Mouse (Mus musculus): ENCODE results near the gene Tmem25. TPM values are rescaled to one million over a fixed set of nuclear protein-coding genes. Genes with fewer than 3 reads are reported as not detected.
"Not testable (repeated sequence)": the region's sequence is repeated elsewhere in the genome, so short reads cannot be mapped to it uniquely, and the experiment has no call there.

Gene Tmem25
- total and polyA plus RNA-seq, 2 experiments from 2014 or later: 12.8 to 14.9 TPM

- under 1% methylated on average over 41 of the region's 41 CpGs for WGBS
- H3K9ac ChIP-seq: peak overlapping the region; percentile 90
Measured at GRCm38 (mm10) chr9:44772750-44773651, 26.1 kb downstream of the Tmem25 start.

GRCm38 (mm10) chr9:44772392-44772749, 26.7 kb downstream of the Tmem25 start:
- no peak overlapping the region for H3K4me2 ChIP-seq (ENCODE audit: low read depth)
- no peak for TF ChIP-seq CTCF (IDR thresholded peaks at IDR 0.05; ENCODE audit: low read depth)
- no peak for DNase-seq
- peak overlapping the region; percentile 59 for H3K27ac ChIP-seq (ENCODE audit: low read depth, low read length)
- H3K4me1 ChIP-seq (ENCODE audit: insufficient read depth): peaks cover 4% of the 10 kb centered on the region; the same call in 1 of the 2 replicates
- ATAC-seq: no peak
- H3K4me3 ChIP-seq (ENCODE audit: low read depth, low read length): 0 out of 2 replicates have a peak overlapping the region, but pooled peaks have one; percentile 94
- H3K36me3 ChIP-seq (ENCODE audit: insufficient read depth): peaks cover 9% of the 10 kb centered on the region; the same call in 1 of the 2 replicates
- H3K27me3 ChIP-seq (ENCODE audit: insufficient read depth, low read length): no peaks in the 10 kb centered on the region
- no peaks in the 10 kb centered on the region for H3K9me3 ChIP-seq (ENCODE audit: low read length)
- no peak overlapping the region for H3K9ac ChIP-seq
- WGBS: 28% methylated on average over 5 of the region's 5 CpGs

More at GRCm38 (mm10) chr9:44772750-44773651, 26.1 kb downstream of the Tmem25 start:
- TF ChIP-seq CTCF (IDR thresholded peaks at IDR 0.05; ENCODE audit: low read depth): peak; percentile 90
- H3K27ac ChIP-seq (ENCODE audit: low read depth, low read length): peak overlapping the region; percentile 89
- DNase-seq (peak; percentile 97), ATAC-seq (peak; percentile 100)
- H3K27me3 ChIP-seq (ENCODE audit: insufficient read depth, low read length): no peaks in the 10 kb centered on the region
- H3K36me3 ChIP-seq (ENCODE audit: insufficient read depth): peaks cover 9% of the 10 kb centered on the region; the same call in 1 of the 2 replicates
- peak overlapping the region; percentile 94 for H3K4me3 ChIP-seq (ENCODE audit: low read depth, low read length)
- H3K4me1 ChIP-seq (ENCODE audit: insufficient read depth): peaks cover 4% of the 10 kb centered on the region; the same call in 1 of the 2 replicates
- H3K9me3 ChIP-seq (ENCODE audit: low read length): no peaks in the 10 kb centered on the region
- peak overlapping the region; percentile 86 for H3K4me2 ChIP-seq (ENCODE audit: low read depth)

DNA sequence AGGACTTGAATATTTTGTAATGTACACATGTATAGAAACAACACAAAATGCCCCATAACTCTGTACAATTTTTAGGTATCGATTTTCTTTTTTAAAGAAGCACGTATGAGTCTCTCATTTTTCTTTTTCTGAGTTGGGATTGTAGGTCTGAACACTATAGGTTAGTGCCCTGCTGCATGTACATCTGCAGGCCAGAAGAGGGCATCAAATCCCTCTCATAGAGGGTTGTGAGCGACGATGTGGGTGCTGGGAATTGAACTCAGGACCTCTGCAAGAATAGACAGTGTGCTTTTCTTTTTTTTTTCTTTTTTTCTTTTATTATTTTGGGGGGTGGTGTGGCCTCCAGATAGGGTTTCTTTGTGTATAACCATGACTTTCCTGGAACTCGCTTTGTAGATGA, 27.7 kb downstream of the Tmem25 start:
- Histone ChIP-seq H3K4me3 (ENCODE audit: low read depth, low read length) (no peak overlapping the region), H3K4me2 (ENCODE audit: low read depth) (no peak overlapping the region), H3K36me3 (ENCODE audit: insufficient read depth) (peaks cover 9% of the 10 kb centered on the region; the same call in 1 of the 2 replicates), H3K9me3 (ENCODE audit: low read length) (no peaks in the 10 kb centered on the region), H3K9ac (no peak overlapping the region), H3K27me3 (ENCODE audit: insufficient read depth, low read length) (no peaks in the 10 kb centered on the region), H3K4me1 (ENCODE audit: insufficient read depth) (peaks cover 8% of the 10 kb centered on the region; the same call in 1 of the 2 replicates), H3K27ac (ENCODE audit: low read depth, low read length) (no peak overlapping the region)
- ATAC-seq (no peak), DNase-seq (no peak)
- TF ChIP-seq CTCF (IDR thresholded peaks at IDR 0.05; ENCODE audit: low read depth): no peak
- WGBS: 88% methylated on average over 5 of the region's 5 CpGs

GRCm38 (mm10) chr9:44768029-44768394, 31.1 kb downstream of the Tmem25 start:
- Histone ChIP-seq H3K4me2 (ENCODE audit: low read depth) (peak overlapping the region; percentile 46), H3K4me3 (ENCODE audit: low read depth, low read length) (peak overlapping the region; percentile 94), H3K4me1 (ENCODE audit: insufficient read depth) (peaks cover 12% of the 10 kb centered on the region; the same call in 1 of the 2 replicates)
- H3K9ac ChIP-seq; H3K27me3 ChIP-seq (ENCODE audit: insufficient read depth, low read length); ATAC-seq; H3K9me3 ChIP-seq (ENCODE audit: low read length); H3K27ac ChIP-seq (ENCODE audit: low read depth, low read length); H3K36me3 ChIP-seq (ENCODE audit: insufficient read depth): not testable (repeated sequence)
- WGBS: 47% methylated on average over 7 of the region's 9 CpGs
- DNase-seq: peak; percentile 24

DNA sequence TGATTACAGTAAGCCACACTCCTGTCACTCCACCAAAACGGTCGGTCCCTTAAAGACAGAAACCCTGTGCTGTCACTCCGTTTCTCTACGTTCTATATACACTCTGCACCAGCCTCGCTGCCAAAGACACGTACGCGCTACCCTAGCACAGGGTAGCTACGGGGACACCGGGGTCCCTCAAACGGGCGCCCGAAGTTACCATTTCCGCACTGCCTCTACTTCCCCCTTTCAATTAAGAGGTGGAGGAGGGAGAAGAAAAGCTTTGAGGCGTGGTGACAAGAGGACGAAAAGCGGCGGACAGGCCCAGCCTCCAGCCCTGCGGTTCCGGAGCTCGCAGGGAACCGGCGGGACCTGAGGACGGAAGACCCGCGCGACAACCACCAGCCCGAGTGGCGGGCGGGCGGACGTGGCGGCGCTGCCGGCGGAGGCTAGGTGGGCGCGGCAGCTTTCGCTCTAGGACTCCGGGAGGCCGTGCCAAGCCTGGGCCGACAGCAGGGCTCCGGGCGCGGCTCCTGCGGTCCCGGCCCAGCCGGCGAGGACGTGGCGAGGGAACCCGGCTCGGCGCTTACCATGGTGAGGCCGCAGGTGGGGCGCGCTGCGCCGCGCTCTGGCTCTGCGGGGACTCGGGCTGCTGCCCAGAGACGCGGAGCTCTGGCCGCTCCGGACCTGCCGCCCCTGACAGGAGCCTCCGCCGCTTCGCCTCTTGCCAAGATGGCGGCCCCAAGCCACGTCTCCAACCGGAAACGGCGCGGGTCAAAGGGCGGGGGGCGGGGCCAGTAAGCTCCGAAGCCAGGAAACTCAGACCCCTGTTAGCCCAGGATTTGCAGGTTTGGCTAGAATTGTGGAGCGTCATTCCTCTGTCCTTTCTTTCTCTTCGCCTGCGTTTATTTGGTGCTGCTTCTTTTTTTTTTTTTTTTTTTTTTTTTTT, 31.7 kb downstream of the Tmem25 start, which contains the start of the genes Arcn1 and Ift46:
TSS of gene Arcn1 (minus strand) at position 745 of the 928 bp plus-strand sequence.
TSS of gene Ift46 (plus strand) at position 808 of the 928 bp plus-strand sequence.
- peak; percentile 4; the same call in 1 of the 2 replicates for TF ChIP-seq CTCF (IDR thresholded peaks at IDR 0.05; ENCODE audit: low read depth)
- Histone ChIP-seq H3K27ac (ENCODE audit: low read depth, low read length) (peak within 1 kb of the TSS; percentile 94), H3K36me3 (ENCODE audit: insufficient read depth) (no peaks in the 10 kb centered on the region), H3K4me2 (ENCODE audit: low read depth) (peak within 1 kb of the TSS; percentile 46), H3K9ac (peak within 1 kb of the TSS; percentile 92), H3K4me1 (ENCODE audit: insufficient read depth) (peaks cover 12% of the 10 kb centered on the region; the same call in 1 of the 2 replicates), H3K4me3 (ENCODE audit: low read depth, low read length) (peak within 1 kb of the TSS; percentile 94), H3K9me3 (ENCODE audit: low read length) (no peaks in the 10 kb centered on the region), H3K27me3 (ENCODE audit: insufficient read depth, low read length) (no peaks in the 10 kb centered on the region)
- WGBS: under 1% methylated on average over 82 of the region's 82 CpGs
- peak; percentile 94 for DNase-seq
- peak; percentile 93 for ATAC-seq

DNA sequence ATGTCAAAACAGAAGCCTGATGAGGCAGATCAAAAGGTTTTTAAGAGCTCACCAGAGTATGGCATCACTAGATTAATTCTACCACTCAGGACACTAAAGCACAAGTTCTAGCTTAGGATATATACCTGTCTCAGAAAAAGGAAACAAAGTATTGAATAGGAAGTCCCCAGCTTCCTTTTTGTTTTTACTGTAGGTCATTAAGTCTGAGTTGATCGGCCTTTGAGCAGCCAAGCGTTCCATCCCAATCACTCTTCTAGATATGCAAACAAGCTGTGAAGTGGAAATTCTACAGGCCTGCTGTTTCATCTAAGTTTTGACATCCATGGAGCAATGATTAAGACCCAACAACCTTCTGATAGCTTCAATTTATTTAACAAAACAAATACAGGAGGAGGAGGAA, 38.2 kb downstream of the Tmem25 start:
- H3K27me3 ChIP-seq (ENCODE audit: insufficient read depth, low read length): no peaks in the 10 kb centered on the region
- ATAC-seq (no peak), DNase-seq (no peak)
- no peak for TF ChIP-seq CTCF (IDR thresholded peaks at IDR 0.05; ENCODE audit: low read depth)
- H3K4me3 ChIP-seq (ENCODE audit: low read depth, low read length): no peak overlapping the region
- H3K4me1 ChIP-seq (ENCODE audit: insufficient read depth): peaks cover 4% of the 10 kb centered on the region; the same call in 1 of the 2 replicates
- no peak overlapping the region for H3K27ac ChIP-seq (ENCODE audit: low read depth, low read length)
- H3K9me3 ChIP-seq (ENCODE audit: low read length): no peaks in the 10 kb centered on the region
- peaks cover 14% of the 10 kb centered on the region for H3K36me3 ChIP-seq (ENCODE audit: insufficient read depth)
- no peak overlapping the region for H3K9ac ChIP-seq
- 76% methylated on average over 2 of the region's 2 CpGs for WGBS
- H3K4me2 ChIP-seq (ENCODE audit: low read depth): no peak overlapping the region
